ENCODE assay signal across 40 mouse cellular contexts in genomic region chr5:121444870-121445269, GRCm38 (mm10). TPM values are rescaled to one million over a fixed set of nuclear protein-coding genes. Genes with fewer than 3 reads are reported as not detected.
"Had no signal": no experiment of that assay in that cellular context is flagged by ENCODE, and none has a peak within 500 bp of the region (broad histone marks: within the 10 kb centered on the region; RNA-seq: fewer than 3 reads in every experiment).

No protein-coding gene starts in this region.

- H3K4me2 ChIP-seq: heart, embryonic 11.5 days; heart, embryonic 12.5 days; heart, embryonic 13.5 days; heart, embryonic 15.5 days; hindbrain, embryonic 12.5 days; hindbrain, embryonic 13.5 days; hindbrain, embryonic 14.5 days; hindbrain, embryonic 15.5 days; intestine, embryonic 15.5 days; kidney, embryonic 15.5 days had no signal

- H3K4me1 ChIP-seq: heart, embryonic 10.5 days; heart, embryonic 12.5 days; hindbrain, embryonic 10.5 days; hindbrain, embryonic 12.5 days had no signal

- ATAC-seq: hindbrain, embryonic 16.5 days; hindbrain, postnatal 0 days; inflammation-experienced regulatory T-cells, adult 6 months; intestine, embryonic 15.5 days; intestine, embryonic 16.5 days; intestine, postnatal 0 days had no signal

- H3K9ac ChIP-seq: heart, embryonic 12.5 days; heart, embryonic 13.5 days; heart, embryonic 15.5 days; hindbrain, embryonic 12.5 days; hindbrain, embryonic 13.5 days; hindbrain, embryonic 14.5 days; hindbrain, embryonic 15.5 days; intestine, embryonic 15.5 days; kidney, embryonic 15.5 days had no signal

- H3K4me3 ChIP-seq: heart, embryonic 10.5 days; heart, embryonic 12.5 days; heart, embryonic 13.5 days; heart, embryonic 15.5 days; hindbrain, embryonic 10.5 days; hindbrain, embryonic 12.5 days; hindbrain, embryonic 13.5 days; hindbrain, embryonic 15.5 days; intestine, embryonic 15.5 days; kidney, embryonic 15.5 days; layer of hippocampus, adult 2 months had no signal

- H3K27me3 ChIP-seq: heart, embryonic 12.5 days; heart, embryonic 13.5 days; heart, embryonic 15.5 days; hindbrain, embryonic 12.5 days; hindbrain, embryonic 13.5 days; hindbrain, embryonic 15.5 days; intestine, embryonic 15.5 days; kidney, embryonic 15.5 days had no signal

- H3K9me3 ChIP-seq: heart, embryonic 10.5 days; heart, embryonic 12.5 days; heart, embryonic 13.5 days; heart, embryonic 15.5 days; hindbrain, embryonic 10.5 days; hindbrain, embryonic 12.5 days; hindbrain, embryonic 13.5 days; hindbrain, embryonic 15.5 days; intestine, embryonic 15.5 days; kidney, embryonic 15.5 days had no signal

- H3K27ac ChIP-seq: heart, embryonic 10.5 days; heart, embryonic 13.5 days; heart, embryonic 15.5 days; hindbrain, embryonic 10.5 days; hindbrain, embryonic 12.5 days; hindbrain, embryonic 13.5 days; hindbrain, embryonic 14.5 days; hindbrain, embryonic 15.5 days; hindbrain, postnatal 0 days; intestine, embryonic 15.5 days; kidney, embryonic 15.5 days; kidney, postnatal 0 days; layer of hippocampus, adult 2 months had no signal

- DNase-seq: heart, postnatal 10 days; heart, postnatal 14 days; heart, postnatal 36 days; heart, postnatal 4 days; kidney, adult 11 months; kidney, adult 18-20 months; kidney, adult 2 months; kidney, adult 8-10 months; kidney, adult 9 months; kidney, postnatal 10 days; kidney, postnatal 14 days; kidney, postnatal 25 days; kidney, postnatal 36 days; kidney, postnatal 4 days; layer of hippocampus, adult 9-11 months; layer of hippocampus, postnatal 36 days had no signal

RNA-seq across cellular contexts. Expression of gene Adam1b, which starts 58.4 kb away (rescaled TPM):
- total RNA-seq: heart, postnatal 10 days; heart, postnatal 14 days; heart, postnatal 25 days; heart, postnatal 36 days; heart, postnatal 4 days; hematopoietic stem cell, adult 5-6 weeks; hindbrain, postnatal 0 days; layer of hippocampus, adult 2 months; layer of hippocampus, adult 8-10 months had no signal
- polyA plus RNA-seq: hindbrain, embryonic 11.5 days; hindbrain, embryonic 12.5 days; hindbrain, embryonic 14.5 days; hindbrain, embryonic 16.5 days; hindbrain, postnatal 0 days; intestine, embryonic 16.5 days; kidney, adult 2 months; large intestine, adult 2 months had no signal
